Mouse (Mus musculus): Measurements from ENCODE around the gene Pgap1.

DNA sequence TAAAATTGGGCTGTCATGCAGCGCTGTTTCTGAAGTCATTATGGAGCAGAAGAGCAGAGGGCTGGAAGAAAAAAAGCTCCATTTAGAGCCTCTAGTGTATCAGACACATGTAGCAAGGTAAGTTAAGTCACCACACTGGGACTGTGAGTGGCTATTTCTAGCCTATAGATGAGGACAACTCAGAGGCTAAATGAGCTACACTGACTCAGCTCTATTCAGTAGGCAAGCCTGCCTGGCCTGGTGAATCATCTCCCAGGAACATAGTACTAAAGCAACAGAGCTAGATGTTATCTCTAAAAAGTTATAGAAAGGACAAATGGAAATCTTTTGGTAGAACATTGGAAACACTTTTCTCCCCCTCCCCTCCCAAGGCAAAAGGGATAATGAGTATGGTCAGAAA lies 90.1 kb downstream of the Pgap1 start:
- TF ChIP-seq EP300 (IDR thresholded peaks at IDR 0.05; ENCODE audit: low read depth) (no peak), CTCF (IDR thresholded peaks at IDR 0.05; ENCODE audit: low read depth) (no peak)
